Mouse (Mus musculus) MN1 (cell line): ENCODE measurements at regions not wholly inside any gene's neighbourhood (a gene's known extent, or its start where the extent isn't known, plus 50 kb on each side); places are given as distances from the start of the nearest gene placed in this dataset.

Experiments
- DNase-seq: peaks from one replicate; pipeline ENCODE4 v3.0.0-alpha.2; 2016; ENCODE audit warnings: low spot score

- no peak for DNase-seq
Measured at GRCm38 (mm10) chr13:85035903-85036302, 153.3 kb upstream of the Ccnh start.

- no peak for DNase-seq
Measured at GRCm38 (mm10) chr13:85036830-85037229, 152.4 kb upstream of the Ccnh start.

GRCm38 (mm10) chr13:85066585-85067550, 122.3 kb upstream of the Ccnh start:
- no peak for DNase-seq

GRCm38 (mm10) chr13:85067551-85068283, 121.5 kb upstream of the Ccnh start:
- DNase-seq = no peak

- DNase-seq = no peak
Measured at GRCm38 (mm10) chr13:85068403-85068802, 120.8 kb upstream of the Ccnh start.

GRCm38 (mm10) chr13:85083335-85083734, 105.9 kb upstream of the Ccnh start:
- DNase-seq = no peak

- DNase-seq = no peak
Measured at GRCm38 (mm10) chr13:85083742-85084141, 105.5 kb upstream of the Ccnh start.

GRCm38 (mm10) chr13:85096174-85096573, 93.0 kb upstream of the Ccnh start:
- no peak for DNase-seq

- DNase-seq = no peak
Measured at GRCm38 (mm10) chr13:85123309-85123708, 65.9 kb upstream of the Ccnh start.

- peak; percentile 34 for DNase-seq
Measured at GRCm38 (mm10) chr13:85126573-85127547, 62.3 kb upstream of the Ccnh start.

- DNase-seq = no peak
Measured at GRCm38 (mm10) chr13:85127548-85127925, 61.7 kb upstream of the Ccnh start.
